Mouse (Mus musculus) NIH3T3 (cell line): ENCODE results near the gene Gm527.

Experiments
- DNase-seq: peaks from one replicate; pipeline ENCODE4 v3.0.0-alpha.2; 2012; ENCODE audit warnings: low read depth

Gene Gm527

DNA sequence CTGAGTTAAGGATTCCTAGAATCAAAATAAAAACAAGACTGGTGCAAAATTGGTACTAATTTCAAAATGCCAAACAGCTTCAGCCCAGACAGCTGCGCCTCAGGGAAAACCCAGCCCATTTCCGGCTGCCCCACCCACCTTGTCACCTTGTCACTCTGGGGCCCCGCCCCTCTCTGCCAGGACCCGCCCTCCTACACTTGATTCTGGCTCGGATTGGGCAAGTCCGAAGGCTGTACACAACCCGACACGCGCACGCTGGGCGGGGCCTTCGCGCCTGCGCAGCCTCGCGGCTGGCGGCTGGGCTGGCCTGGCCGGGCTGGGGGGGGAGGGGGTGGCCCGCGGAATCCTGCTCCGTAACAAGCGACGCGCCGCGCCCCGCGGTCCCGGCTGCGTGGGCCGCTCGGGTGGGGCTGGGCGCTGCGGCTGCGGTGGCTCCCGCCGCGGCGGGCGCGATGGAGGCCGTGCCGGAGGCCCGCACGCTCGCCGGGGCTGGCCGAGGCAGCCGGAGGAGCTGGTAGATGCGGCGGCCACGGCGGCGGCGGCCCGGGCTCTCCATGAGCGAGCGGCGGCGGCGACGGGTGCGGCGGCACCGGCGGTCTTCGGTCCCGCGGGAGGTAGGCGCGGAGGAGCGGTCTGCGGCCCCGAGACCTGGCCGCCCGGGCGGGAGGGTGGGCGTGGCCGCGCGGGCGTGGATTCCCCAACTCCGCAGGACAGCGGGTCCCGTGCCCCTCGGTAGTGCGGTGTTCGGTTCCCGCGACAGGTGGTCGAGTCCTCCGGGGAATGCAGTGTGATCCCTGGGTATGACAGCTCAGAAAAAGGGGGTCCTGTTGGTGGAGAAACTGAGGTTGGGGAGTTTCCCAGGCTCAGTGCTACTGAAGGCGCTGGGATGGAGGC is at the start of gene Gm527:
Gene Gm527, plus strand, starts transcription at position 329 of the 894 bp plus-strand sequence.
- DNase-seq: peak; percentile 96

DNA sequence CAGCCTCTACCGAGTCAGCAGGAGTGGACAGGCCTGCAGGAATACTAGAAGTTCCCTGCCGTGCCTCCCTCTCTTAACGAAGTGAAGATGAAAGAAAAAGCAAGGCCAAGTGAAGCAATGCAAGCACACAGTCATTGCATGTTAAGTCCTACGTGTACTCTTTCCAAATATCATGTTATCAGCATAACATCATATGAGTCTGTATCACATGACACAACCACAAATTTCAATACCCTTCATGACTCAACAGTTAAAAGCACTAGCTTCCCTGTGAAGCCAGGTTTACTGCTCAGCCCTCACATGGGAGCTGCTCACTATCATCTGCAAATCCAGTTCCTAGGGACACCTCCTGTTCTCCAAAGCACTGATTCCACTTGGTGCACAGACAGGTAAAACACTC is 46.6 kb upstream of the Gm527 start:
- peak; percentile 32 for DNase-seq

DNA sequence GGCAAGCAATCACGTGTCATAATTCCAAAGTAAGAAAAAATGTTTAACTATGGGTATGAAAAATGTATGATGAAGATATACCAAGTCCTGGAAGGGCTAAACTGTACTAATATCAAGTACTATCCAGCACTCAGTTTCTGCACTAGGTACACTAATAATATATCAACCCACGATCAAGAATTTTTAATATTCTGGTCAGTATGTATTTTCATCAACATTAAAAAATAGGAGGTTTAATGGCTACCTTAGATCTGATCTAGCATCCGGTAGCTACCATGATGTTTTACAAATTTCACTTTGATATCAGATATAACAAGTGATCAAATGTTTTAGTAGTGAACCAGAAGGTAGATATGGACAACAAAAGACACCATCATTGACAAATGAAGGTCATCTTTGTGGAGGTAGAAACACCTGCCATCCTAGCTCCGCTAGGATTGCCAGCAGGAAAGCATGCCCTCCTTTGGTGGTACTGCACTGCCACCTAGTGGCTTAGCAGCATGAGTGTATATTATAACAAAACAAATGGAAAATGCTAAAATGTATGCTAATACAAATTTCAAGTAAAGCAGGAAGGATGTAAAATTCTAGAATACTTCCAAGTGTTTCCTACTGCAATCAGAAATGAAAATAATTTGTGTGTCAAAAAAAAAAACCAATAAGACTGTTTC is 20.5 kb upstream of the Gm527 start:
- DNase-seq: peak; percentile 75

DNA sequence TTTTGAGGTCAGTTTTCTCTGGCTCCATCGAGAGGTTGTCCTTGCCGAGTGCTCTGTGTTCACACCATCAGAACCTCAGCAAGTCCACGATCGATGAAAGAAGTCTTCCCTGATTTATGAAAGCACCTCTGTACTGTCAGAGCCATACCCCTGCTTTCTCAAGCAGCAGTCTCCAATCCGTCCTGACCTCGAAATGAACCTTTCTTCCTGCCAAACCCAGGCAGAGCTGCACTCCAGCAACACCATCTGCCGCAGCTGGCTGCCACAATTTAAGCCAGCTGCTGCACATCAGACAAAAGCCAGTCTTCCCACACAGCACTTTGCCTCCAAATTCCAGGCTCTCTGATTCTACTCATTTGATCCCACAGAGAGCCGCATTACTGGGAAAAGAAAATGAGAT is 15.2 kb upstream of the Gm527 start:
- DNase-seq: peak; percentile 75

DNA sequence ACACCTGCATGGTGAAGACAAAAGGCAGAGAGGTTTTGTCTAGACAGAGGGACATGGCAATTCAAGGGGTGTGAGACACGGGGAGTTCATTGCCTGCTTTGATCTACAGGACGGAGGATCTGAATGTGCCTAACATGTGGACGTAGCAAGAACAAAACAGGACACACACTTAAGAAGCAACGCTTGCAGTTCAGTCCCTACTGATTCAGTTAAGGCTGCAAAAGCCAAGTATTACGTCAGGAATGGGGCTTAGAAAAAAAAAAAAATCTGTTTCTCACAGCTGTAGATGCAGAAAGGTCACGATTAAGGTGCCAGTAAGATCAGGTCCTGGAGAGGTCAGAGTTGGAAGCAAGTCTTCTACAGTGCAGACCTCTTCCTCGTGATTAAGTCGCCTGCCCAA is 14.5 kb upstream of the Gm527 start:
- DNase-seq: no peak

DNA sequence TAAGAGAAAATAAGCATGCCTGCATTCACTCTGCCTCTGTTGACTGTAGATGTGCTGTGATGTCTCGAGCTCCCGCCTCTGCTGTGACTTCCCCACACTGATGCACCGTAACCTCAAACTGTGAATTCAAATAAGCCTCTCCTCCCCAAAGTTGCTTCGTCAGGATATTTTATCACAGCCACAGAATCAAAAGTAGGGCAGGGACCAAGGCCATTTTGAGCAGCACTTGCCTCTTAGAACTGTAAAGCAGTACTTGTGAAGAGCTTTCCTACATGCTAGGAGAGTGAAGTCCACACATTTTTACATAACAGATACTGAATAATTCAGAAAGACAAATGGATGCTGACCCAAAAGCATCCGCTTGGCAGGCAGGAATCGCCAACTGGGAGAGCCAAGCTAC is 4.7 kb upstream of the Gm527 start:
- DNase-seq: no peak

DNA sequence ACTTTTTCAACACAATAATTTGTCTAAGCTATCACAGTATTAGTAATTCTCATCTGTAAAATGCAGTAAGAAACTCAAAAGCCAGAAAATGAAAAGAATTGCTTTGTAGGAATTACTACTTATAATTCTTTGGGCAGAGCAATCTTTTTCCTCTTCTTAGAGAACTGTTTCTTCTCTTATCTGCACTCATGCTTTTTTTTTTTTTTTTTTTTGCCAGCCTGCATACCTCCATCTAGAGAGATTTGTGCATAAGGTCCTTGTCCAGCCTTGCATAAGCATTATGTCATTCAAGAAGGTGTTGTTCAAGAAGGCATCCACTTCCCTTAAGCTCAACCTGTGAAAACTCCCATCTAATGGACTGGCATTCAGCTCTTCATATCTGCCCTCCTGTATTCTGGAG is 971 bp upstream of the Gm527 start:
- DNase-seq: no peak

DNA sequence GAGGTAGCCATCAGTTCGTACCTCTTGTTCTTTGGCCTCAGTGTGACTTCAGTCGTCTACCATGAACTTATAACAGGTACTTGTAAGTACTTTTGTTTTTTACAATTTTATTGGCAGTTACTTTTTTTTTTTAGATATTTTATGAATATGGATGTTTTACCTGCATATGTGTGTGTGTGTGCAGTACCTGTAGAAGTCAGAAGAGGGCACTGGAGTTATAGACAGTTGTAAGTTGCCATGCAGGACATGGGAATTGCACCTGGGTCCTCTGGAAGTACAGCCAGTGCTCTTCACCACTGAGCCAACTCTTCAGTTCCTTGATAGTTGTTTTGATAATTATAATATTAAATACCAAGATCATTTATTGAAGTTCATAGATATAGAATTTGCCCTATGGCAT is 19.8 kb downstream of the Gm527 start:
- DNase-seq: peak; percentile 36

DNA sequence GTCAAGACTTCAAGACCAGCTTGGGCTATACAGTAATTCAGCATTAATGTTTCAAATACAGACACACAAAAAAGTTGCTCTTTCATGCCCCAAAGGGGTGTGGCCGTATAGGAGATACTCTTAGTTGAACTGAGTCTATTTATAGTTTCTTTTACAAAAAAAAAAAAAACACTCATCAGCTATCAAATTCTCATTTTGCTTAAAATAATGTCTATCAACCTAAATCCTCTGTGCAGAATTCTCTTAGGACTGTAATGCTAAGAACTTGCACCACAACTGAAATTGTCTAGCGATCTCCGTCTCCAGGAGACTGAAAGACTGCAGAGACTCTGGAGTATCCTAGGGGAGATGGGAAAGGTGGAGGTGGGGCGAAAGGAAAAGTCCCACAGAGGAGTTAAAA is 46.9 kb downstream of the Gm527 start:
- DNase-seq: no peak

DNA sequence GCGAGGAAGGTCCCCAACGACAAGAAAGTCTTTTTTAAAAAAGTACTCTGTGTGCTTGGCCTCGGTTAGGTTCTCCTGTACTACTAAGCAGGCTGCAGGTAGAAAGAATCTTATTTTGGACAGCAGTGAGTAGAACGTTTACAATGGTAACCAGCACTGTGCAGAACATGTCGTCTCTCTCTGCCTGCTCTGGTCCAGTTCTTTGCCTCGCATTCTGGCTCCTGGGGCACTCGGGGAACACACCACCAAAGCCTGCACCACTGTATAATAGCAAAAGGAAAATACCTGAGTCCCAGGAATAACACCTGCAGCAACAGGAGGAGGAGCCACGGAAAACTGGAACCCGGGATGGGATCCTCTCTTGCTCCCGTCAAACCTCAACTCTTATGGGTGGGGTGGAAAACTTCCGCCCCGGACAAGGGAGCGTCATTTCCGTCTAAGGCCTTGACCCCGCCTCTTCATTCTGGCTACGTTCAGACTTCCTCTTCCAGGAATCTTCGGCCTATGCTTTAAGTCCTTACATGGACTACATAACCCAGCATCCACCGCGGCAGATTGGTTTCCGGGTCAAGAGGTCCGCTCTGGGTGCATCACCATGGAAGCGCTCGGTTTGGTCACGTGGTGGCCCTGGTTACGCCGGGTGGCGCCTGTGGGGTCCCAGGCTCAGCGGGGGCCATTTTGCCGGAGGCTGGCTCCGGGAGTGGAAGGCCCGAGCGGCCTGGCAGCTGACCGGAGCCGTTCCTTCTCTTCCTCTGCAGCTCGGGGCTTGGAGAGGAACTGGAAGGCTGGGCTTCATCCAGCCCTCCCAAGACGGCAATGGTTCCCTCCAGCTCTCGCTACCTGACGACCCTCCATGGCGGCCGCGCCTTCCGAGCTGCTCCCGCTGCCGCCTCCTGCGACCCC is 47.7 kb downstream of the Gm527 start, which contains the start of the genes Klhl28 and Togaram1:
Gene Klhl28, minus strand, starts transcription at position 411 of the 903 bp plus-strand sequence.
Gene Togaram1, plus strand, starts transcription at position 681 of the 903 bp plus-strand sequence.
- peak; percentile 99 for DNase-seq

DNA sequence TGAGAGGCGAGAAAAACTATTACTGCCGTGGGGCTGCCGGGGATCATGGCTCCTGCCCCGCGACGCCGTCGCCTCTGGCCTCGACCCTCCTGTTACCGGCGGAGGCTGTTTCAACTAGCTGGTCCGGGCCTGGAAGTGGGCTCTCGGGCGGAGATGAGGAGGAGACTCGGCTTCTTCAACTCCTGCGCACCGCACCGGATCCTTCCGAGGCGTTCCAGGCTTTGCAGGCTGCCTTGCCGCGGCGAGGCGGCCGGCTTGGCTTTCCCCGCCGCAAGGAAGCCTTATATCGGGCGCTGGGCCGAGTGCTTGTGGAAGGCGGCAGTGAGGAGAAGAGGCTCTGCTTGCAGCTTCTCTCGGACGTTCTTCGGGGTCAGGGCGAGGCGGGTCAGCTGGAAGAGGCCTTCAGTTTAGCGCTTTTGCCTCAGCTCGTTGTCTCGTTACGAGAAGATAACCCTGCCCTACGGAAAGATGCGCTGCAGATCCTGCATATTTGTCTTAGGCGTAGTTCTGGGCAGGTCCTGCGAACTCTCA is 48.5 kb downstream of the Gm527 start:
- DNase-seq: peak; percentile 66

DNA sequence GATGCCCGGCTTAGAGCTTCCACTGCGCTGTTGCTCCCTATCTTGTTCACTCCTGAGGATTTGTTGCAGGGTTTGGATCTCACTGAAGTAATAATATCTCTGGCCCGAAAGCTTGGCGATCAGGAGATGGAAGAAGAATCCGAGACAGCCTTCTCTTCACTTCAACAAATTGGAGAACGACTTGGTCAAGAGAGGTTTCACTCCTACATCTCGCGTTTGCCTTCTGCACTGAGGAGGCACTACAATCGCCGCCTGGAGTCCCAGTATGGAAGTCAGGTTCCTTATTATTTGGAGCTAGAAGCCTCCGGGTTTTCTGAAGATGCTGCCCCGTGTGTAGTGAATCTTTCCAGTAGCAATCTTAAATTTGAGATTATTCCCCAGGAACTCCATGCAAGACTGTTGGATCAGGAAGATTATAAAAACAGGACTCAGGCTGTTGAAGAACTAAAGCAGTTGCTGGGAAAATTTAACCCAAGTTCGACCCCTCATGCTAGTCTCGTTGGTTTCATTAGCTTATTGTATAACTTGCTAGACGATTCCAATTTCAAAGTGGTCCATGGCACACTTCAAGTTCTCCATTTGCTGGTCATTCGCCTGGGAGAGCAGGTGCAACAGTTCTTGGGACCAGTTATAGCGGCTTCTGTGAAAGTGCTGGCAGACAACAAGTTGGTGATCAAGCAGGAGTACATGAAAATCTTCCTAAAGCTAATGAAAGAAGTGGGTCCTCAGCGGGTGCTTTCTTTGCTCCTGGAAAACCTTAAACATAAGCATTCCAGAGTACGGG is 49.1 kb downstream of the Gm527 start:
- peak; percentile 52 for DNase-seq

DNA sequence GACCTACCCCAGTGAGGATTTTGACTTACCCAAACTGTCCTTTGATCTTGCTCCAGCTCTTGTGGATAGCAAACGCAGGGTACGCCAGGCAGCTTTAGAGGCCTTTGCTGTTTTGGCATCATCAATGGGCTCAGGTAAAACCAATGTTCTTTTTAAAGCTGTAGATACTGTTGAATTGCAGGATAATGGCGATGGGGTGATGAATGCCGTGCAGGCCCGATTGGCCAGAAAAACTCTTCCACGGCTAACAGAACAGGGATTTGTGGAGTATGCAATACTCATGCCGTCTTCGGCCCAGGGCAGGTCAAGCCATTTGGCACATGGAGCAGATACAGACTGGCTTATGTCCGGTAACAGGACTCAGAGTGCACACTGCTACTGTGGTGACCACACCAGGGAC is 49.8 kb downstream of the Gm527 start:
- DNase-seq: peak; percentile 26

DNA sequence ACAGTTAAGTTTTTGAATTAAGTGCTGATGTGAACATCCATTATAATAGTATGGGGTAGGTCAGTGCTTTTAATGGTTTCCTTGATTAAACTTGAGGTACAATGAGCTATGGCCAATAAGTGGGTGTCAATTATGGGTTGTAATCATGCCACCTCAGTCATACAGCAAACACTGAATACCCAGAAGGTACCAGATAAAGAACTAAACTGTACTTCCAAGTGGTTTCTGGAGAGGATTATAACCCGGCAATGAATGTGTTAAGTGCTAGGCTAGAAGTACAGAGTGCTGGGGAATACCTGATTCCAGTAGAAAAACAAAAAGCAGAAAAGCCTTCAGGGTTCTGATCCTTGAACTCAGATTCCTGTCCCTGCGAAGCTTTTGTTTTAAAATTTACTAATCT is 50.4 kb downstream of the Gm527 start:
- DNase-seq: no peak

DNA sequence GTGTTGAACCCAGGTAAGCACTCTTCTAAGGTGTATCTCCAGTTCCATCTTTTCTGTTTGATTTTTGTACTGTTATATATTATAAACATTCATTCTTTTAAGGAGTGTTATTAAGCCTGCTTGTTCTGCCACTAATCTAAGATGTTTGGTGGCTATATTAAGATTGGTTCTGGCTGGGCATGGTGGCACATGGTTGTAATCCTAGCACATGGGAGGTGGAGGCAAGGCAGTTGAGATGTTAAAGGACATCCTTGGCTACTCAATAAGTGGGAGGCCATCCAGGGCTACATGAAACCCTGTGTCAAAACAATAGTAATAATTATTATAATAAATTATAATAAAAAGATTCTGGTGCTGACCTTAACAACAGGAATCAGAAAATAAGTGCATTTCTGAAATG is 53.7 kb downstream of the Gm527 start:
- DNase-seq: no peak

DNA sequence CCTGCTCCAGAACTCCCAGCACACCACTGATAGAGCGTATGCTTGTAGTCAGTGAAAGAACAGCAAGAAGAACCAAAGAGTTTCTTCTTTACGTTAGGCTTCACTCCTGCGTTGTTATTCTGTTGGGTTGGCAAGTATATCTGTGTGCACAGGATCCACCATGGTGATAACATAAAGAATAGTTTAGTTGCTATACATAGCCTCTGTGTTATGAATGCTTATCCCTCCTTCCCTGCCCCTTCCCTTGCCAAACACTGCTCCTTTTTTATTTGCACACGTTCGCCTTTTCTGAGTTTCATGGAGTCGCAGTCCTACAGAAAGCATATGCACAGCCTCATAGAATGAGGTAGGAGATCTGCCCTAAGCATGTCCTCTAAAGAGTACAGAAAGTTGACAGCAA is 54.4 kb downstream of the Gm527 start:
- no peak for DNase-seq
